Mouse (Mus musculus) MN1 (cell line): ENCODE results near the gene Hdgf.
A peak's percentile ranks its signal among the peaks of the same experiment; 100 is the strongest.

Experiments
- DNase-seq: peaks from one replicate; pipeline ENCODE4 v3.0.0-alpha.2; 2016; ENCODE audit warnings: low spot score

Hdgf gene

GRCm38 (mm10) chr3:87945781-87946540 is 39.8 kb downstream of the Hdgf start:
- DNase-seq: no peak

- no peak for DNase-seq
Measured at GRCm38 (mm10) chr3:87946541-87946860, 40.4 kb downstream of the Hdgf start.

DNA sequence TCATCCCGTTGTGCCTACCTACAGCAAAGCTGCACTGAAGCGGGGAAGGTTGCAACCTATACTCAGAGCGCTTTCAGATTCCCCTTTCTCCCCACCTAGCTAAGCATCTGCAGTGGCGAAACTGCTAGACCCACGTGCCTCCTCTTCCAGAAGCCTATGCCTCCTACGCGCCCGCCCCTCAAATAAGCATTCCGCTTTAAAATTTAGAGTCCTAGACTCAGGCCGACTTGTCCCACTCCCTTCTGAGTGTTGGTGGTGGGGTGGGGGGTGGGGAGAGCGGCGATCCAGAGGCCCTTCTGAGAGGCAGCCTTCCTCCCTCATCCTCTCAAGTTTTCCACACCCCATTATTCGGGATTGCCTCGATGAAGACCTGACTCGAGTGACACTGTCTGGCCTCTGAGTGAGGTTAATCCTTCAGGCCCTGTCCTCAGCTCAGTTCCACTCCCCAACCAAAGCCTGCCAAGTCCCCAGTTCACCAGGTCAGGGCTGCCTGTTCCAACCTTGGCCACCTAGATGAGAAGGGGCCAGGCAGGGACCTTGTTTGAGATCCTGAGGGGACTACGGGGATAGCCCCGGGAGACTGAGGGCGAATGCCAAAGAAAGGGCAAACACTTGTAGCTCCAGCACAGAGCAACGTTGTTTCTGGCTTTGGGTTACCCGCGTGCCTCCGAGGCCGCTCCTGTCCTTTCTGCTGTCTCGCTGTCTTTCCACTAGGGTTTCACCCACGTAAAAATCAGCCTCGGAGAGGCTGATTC is 41.1 kb downstream of the Hdgf start:
- DNase-seq: no peak

GRCm38 (mm10) chr3:87947811-87948199 is 41.7 kb downstream of the Hdgf start:
- DNase-seq: no peak

DNA sequence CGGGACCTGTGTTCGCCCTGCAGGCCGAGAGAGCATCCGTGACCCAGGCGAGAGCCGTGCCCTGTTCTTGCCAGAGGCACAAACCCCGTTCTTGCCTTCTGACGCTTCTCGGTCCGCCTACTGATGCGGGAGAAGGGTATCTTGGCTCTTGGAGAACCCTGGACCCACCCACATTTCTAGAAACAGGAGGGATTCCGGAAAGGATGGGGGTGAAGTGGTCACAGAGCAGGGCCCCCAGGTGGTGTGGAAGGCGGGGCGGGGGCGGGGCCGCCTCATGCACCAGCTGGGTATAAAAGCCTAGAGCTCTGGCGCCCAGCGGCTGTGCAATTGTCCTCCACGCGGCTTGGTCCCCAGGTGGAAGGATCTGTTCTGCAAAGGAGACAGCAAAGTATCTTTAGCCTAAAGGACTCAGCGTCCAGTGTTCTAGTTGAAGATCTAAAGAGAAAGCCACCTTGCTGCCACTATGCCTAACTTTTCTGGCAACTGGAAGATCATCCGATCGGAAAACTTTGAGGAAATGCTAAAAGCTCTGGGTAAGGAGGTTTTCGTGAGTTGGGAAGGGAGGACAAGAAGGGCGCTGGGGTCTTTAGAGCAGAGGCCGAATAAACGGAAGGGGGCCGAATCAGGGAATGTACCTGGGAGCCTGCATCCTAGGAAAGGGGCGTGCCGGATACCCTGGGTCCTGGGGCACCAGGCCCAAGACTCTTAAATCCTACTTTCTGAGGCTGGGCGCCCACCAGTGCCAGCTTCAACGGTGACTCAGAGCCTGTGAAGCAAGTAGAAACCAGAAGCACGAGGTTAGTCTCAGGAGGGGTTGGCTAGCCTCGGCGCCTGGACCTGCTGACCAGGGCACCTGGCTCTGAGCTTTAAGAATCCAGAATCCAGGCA is 42.5 kb downstream of the Hdgf start, which contains the start of gene Crabp2:
Gene Crabp2 (plus strand): TSS at position 289 of the 888 bp plus-strand sequence.
- no peak for DNase-seq

DNA sequence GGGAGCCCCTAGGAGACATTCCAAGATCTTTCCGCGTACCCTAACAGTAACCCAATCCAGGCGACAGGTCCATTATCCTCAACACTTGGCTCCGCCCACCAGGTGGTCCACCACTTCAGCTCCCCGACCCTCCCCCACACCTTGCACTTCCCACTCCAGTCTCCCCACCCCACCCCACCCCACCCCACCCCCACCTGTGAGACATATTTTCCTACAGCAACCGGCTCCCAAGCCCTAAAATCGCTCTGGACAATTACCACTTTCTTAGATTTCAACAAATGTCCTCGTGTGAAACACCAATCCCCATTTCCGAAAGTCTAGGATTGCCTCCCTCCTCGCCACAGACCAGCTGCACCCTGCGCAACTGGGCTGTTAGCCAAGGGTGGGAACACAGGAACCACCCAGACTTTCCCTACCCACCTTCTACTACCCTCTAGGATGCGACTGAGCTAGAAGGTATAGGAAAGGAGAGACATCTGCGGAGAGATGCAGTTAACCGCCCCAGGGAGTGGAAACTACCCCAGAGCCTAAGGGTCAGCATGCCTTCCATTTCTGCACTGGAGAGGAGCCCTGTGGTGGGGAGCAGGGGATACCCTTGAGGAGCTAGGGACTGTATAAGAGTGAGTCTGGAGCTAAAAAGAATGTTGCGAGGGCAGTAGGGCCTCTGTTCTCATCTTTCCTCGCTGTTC is 43.3 kb downstream of the Hdgf start:
- no peak for DNase-seq

- no peak for DNase-seq
Measured at GRCm38 (mm10) chr3:87949955-87950515, 43.9 kb downstream of the Hdgf start.

- no peak for DNase-seq
Measured at GRCm38 (mm10) chr3:87951946-87952345, 45.8 kb downstream of the Hdgf start.

DNA sequence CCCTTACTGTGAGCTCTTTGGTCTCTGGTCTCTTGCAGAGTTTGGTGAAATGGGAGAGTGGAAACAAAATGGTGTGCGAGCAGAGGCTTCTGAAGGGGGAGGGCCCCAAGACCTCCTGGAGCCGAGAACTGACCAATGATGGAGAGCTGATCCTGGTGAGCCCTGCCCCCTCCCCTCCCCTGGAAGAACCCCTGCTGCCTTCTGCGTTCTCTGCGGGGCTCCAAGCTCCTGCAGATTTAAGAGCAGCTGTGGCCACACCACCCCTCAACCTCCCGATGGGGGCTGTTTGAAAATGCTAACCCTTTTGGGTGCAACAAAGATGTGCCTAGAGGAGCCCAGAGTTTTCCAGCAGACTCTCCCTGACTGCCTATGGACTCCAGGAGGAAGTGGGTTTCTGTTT is 46.3 kb downstream of the Hdgf start:
- DNase-seq: no peak

- DNase-seq: no peak
Measured at GRCm38 (mm10) chr3:87958056-87958455, 51.9 kb downstream of the Hdgf start.

- DNase-seq: no peak
Measured at GRCm38 (mm10) chr3:87958476-87958875, 52.4 kb downstream of the Hdgf start.

DNA sequence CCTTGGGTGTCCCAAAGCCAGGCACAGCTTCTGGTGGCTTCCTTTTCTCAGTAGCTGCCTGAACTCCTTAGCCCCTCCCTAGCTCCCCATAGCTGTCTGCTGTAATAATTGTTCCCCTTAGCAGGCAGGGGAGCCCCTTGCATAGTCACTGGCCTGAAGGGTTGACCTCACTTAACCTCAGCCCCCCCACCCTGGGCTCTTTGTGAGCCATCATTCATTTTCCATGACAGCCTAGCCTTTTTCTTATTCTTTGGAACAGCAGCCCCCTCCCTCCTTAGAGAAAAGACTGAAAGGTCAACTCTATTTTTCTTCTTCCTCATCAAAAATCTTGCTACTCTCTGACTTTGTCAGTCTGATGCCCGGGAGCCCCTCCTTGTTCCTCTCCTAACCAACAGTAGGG is 52.8 kb downstream of the Hdgf start:
- no peak for DNase-seq

- no peak for DNase-seq
Measured at GRCm38 (mm10) chr3:87959371-87959770, 53.2 kb downstream of the Hdgf start.

GRCm38 (mm10) chr3:87960191-87960585 is 54.1 kb downstream of the Hdgf start:
- DNase-seq: no peak

DNA sequence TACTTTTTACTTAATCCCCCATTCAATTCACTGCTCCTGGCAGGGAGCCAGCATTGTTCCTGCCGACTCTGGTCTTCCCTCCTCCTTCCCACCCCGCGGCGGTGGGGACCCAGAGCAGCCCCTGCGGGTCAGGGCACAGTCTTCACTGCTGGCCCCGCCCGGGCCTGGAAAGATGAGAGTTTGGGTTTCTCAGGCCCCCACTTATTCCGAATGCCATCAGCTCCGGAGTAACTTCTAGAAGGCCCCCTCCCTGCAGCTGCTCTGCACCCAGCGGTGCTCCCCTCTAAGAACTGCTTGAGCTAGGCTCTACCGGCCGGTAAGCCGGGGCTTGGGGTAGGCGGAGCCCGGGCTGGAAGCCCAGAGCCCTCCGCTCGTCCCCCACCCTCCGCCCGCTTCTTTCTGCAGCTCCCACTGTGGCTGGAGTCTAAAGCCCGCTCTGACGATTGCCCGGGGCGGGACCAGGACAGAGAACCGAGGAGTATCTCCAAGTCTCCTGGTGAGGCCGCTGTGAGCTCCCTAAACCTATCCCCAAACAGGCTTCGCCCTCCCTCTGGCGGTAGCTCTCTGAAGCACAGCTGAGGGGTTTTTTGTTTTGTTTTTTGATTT is 54.6 kb downstream of the Hdgf start:
- DNase-seq: peak; percentile 97
